Mouse (Mus musculus) liver, postnatal 0 days (tissue): ENCODE measurements around the gene Ptprg.

Experiments
- CTCF ChIP-seq: sonication (generic); IDR thresholded peaks from 2 replicates; pipeline ENCODE4 v1.5.1; 2016; ENCODE audit warnings: antibody characterized with exemption, low read depth
- EP300 ChIP-seq: IDR thresholded peaks from 2 replicates; pipeline ENCODE4 v1.6.1; 2016; ENCODE audit warnings: antibody characterized with exemption, low read depth, mild to moderate bottlenecking

- TF ChIP-seq CTCF: no peak
- no peak for TF ChIP-seq EP300
Observed at GRCm38 (mm10) chr14:11775951-11776495, 222.7 kb downstream of the Ptprg start.
